Mouse (Mus musculus) layer of hippocampus, adult 2 months (tissue): ENCODE results near the gene Unc5c. TPM values are rescaled to one million over a fixed set of nuclear protein-coding genes. Genes with fewer than 3 reads are reported as not detected.
A peak's percentile ranks its signal among the peaks of the same experiment; 100 is the strongest.

Source experiments
- DNase-seq, 2 experiments: peaks; one replicate each; pipeline ENCODE4 v3.0.0; 2022; ENCODE audit warnings: low spot score in 2 of 2
- H3K27ac ChIP-seq: fragments of 200-600 bp; 2 replicates; pipeline ENCODE4 v1.8.1; 2022
- H3K4me3 ChIP-seq: fragments of 200-600 bp; 2 replicates; pipeline ENCODE4 v1.8.1; 2022; ENCODE audit warnings: mild to moderate bottlenecking
- CTCF ChIP-seq: fragments of 200-600 bp; conservative IDR thresholded peaks from 2 replicates; pipeline ENCODE4 v1.8.1; 2022; ENCODE audit warnings: antibody characterized with exemption, mild to moderate bottlenecking, moderate library complexity
- total RNA-seq, 2 experiments: library from RNA; stranded (reverse); gene quantifications; 2 replicates each; pipeline ENCODE4 v1.2.3; 2021

Unc5c gene
- total RNA-seq, 2 experiments from 2014 or later: 45.5 to 45.8 TPM

DNA sequence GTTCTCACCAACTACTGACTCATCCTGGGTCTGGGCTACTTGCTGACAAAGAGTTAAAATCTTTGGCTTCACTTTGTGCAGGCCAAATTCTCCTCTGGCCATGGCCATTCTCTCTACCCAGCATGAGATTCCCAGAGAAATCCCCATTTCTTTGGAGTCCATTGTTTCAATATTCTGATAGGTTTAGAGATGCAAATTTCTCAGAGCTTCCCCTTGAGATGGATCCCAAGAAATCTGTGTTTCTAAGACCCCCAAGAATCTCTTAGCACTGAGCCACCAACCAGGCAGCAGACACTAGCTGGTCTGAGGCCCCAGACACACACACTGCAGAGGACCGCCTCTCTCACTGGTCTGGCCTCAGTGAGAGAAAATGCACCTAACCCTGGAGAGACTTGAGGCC lies 384.2 kb downstream of the Unc5c start:
- H3K27ac ChIP-seq: no peak overlapping the region
- no peak for DNase-seq
- H3K4me3 ChIP-seq: no peak overlapping the region
- no peak for TF ChIP-seq CTCF

DNA sequence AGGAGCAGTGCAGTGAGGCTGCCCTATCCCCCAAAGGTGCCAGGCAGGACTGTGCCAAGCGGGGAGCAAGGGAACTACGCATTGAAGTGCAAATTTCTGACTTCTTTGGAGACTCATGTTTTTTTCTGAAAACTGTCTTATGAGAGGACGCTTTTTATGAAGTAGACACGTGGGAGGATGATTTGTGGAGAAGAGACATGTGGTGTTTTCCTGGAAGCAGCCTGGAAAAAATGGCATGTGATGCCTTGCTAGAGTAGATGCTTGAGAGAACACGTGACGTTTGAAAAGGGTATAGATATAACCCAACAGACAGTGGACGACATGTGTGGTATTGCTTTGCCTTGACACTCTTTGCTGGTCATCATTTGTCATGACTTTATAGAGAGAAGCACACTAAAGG lies 385.1 kb downstream of the Unc5c start:
- Histone ChIP-seq H3K4me3 (no peak overlapping the region), H3K27ac (no peak overlapping the region)
- no peak for TF ChIP-seq CTCF
- DNase-seq: peak in 1 of 2 experiments; percentile 14

DNA sequence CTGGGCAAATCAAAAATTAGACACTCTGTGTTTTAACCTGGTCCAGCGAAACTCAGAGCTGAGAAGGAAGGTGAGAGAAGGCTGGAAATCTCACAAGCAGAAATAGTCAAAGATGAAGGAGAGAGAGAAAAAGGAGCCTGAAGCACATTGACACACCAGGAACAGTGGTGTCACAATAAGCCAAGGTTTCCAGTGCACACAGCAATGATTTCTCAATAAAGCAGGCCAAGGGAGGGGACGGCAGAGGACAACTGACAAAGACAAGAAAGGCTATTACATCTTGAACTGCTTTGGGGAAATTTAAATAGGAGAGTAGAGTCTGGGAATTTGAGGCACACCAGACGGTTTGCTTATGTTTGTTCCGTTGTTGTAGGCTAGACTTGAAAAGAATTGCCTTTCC lies 389.3 kb downstream of the Unc5c start:
- TF ChIP-seq CTCF: no peak
- no peak for DNase-seq
- Histone ChIP-seq H3K27ac (no peak overlapping the region), H3K4me3 (no peak overlapping the region)

DNA sequence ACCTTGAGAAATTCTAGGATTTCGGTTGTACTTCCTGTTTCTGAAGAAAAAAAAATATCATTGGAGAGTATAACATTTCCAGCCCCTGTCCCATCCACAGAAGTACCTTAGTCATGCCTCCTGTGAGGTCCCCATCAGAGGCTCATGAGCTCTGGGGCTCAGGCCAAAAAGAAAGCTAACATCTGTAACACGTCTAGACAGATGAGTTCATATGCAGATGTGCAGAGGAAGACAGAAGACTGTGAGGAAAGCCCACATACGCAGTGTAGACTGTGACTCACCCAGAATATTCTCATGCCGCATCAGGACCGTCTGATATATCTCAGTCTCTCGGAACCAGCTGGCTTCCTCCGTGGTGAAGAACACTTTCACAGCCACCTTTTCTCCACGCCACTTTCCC lies 392.1 kb downstream of the Unc5c start:
- no peak for DNase-seq
- no peak overlapping the region for H3K27ac ChIP-seq
- H3K4me3 ChIP-seq: no peak overlapping the region
- no peak for TF ChIP-seq CTCF

DNA sequence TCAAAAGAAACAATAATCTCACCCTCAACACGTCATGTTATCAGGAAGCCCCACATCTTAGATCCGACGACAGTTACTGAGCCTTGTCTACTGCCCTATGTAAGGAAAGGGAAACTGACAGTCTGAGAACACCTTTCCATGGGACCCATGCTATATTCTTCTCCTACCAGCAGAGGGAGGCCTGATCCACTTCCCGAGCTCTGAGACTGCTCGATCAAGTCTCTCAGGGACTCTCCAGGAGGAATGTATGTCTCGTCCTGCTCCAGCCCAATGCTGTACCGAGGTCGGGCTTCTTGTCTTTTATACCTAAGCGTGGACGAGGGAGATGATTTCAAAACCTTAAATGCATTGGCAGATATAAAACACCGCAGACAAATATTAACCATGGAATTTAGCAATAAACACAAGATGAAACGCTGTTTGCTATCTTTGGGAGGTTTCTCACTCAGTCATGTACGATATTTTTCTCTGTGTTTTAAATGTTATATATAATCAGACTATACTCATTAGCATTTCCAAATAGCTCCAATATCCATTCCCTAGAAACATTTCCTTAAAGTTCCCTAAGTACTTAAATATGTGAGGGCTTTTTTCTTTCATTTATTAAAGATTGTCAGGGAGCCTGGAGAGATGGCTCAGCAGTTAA lies 397.9 kb downstream of the Unc5c start:
- peak overlapping the region; percentile 22; the same call in 1 of the 2 replicates for H3K4me3 ChIP-seq
- peak; percentile 53 to 60 for DNase-seq
- peak; percentile 85 for TF ChIP-seq CTCF
- H3K27ac ChIP-seq: no peak overlapping the region

DNA sequence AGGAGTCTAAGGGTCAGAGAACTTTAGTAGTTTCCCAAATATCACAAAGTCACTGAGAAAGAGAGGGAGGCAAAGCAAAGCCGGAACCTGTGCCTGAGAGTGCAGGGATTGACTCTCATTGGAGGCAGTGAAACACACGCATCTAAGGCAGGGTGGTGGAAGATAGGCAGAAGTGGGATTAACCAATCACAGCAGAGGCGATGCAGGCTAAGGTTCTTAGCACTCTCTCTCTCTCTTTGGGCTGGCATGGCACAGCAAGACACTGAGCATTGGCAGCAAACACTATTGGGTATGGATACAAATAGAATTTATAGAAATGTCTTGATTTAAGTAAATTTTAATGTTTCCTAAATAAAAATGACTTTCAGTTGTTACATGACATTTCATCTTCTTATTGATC lies 406.8 kb downstream of the Unc5c start:
- no peak overlapping the region for H3K27ac ChIP-seq
- TF ChIP-seq CTCF: no peak
- no peak for DNase-seq
- H3K4me3 ChIP-seq: no peak overlapping the region

DNA sequence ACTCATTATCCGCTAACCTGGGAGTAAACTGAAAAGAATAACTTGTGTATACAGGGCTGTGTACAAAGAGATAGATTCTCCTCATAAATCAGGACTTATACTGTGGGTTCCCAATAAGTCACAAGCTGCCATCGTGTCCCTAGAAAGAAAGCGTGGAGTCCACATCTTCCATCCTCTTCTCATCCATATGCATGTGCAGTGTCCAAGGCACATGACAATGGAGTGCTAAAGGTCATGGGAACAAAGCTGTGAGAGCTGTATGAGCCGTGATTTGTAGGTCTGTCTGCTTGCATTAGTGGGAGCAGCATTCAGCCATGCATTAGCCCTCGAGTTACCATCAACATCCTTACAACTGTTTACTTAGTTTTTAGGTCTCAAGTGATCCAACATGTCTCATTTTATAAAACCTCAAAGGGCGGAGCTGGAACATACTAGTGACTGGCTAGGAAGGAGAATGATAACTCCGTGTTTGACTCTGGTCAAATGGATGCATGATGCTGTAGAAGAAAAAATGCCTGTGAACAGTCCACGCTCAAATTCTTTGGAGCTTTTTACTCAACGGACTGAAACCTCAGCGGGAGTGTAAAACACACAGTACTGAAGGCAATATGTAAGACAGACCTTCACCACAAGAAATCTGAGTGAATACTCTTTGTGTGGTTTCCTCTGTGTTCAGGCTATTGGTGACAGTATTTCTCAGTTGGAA lies 407.5 kb downstream of the Unc5c start:
- no peak for TF ChIP-seq CTCF
- DNase-seq: no peak
- no peak overlapping the region for H3K4me3 ChIP-seq
- no peak overlapping the region for H3K27ac ChIP-seq

DNA sequence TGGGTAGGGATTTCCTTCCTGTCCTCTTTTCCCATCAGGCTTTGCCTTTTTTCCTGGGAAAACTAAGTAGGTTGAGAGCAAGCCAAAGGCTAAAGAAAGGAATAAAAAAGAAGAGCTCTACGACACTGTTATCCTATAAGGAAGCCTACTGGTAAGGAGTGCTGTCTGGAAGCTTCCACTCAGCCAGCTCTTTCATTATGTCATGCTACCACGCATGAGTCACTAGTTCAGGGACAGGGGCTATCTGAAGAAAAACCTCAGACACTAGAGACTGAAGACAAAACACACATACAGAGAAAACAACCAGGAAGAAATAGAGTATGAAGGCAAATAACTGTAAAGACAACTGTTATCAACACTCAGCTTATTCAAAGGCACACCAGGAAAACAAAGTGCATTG lies 417.5 kb downstream of the Unc5c start:
- Histone ChIP-seq H3K27ac (no peak overlapping the region), H3K4me3 (no peak overlapping the region)
- TF ChIP-seq CTCF: no peak
- DNase-seq: no peak

DNA sequence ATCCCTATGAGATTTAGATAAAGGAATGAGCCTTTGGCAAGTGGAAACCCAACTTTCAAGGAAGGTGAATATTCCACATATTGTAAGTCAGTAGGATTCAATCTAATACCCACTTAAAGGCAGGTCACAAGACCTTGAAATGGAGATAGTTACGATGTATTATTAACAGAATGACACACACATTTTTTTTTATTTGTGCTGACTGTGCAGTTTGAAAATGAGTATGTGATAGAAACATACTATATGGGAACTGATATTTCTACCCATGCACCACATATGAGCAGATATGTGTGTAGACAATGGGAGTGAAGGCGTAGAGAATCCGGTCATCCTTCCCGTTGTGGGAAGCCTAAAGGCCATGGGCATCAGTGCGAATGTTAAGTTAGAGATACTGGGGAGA lies 419.2 kb downstream of the Unc5c start:
- H3K4me3 ChIP-seq: no peak overlapping the region
- no peak for DNase-seq
- no peak overlapping the region for H3K27ac ChIP-seq
- no peak for TF ChIP-seq CTCF
